Mouse (Mus musculus): ENCODE data around the gene Ccdc88c. TPM values are rescaled to one million over a fixed set of nuclear protein-coding genes. Genes with fewer than 3 reads are reported as not detected.

Gene Ccdc88c
- polyA plus RNA-seq, 1 experiment from 2014 or later = 11.0 TPM

DNA sequence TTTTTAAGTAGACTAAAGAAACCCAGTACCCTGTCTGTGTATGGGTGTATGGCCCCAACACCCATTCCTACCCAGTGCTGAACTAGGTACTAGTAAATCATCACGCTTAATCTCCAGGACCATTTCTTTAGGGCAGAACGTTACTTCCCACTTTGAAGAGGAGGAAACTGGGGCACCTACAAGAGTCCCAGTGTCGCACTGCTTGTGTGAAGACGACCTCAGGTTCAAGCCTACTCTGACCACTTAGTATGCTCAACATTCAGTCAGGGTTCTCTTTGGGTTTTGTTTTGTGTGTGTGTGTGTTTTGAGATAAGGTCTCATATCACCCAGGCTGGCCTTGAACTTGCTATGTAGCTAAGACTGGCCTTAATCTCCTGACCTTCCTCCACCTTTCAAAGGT is 2.8 kb downstream of the Ccdc88c start:
- H3K9ac ChIP-seq = no peak overlapping the region; the same call in 1 of the 2 replicates
- WGBS = 84% methylated on average over 4 of the region's 4 CpGs
- no peaks in the 10 kb centered on the region for H3K9me3 ChIP-seq
- H3K4me3 ChIP-seq = peak overlapping the region; percentile 77; the same call in 1 of the 2 replicates
- H3K36me3 ChIP-seq = peaks cover 12% of the 10 kb centered on the region
- H3K27ac ChIP-seq (replicated peaks) = no peak overlapping the region
- H3K4me1 ChIP-seq (replicated peaks) = peaks cover 61% of the 10 kb centered on the region
- ATAC-seq (ENCODE audit: low read depth) = no peak
- peaks cover 4% of the 10 kb centered on the region; the same call in 1 of the 2 replicates for H3K27me3 ChIP-seq
- H3K4me2 ChIP-seq = peak overlapping the region; percentile 76

DNA sequence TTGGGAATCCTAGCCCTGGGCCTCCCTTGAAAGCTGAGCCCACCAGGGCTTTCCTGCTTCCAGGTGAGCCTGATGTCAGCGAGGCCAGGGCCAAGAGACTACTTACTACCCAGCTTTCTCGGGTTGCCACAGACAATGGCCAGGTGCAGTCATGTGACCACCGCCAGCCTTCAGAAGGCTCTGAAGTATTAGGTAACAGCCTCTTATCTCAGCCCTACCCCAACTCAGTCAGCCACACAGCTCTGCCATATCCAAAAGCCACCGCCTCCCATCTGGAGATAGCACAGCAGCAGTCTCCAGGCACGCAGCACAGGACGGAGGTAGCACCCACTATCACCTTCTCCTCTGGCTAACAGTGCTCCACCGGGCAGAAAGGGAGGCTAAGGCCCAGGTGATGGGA is 3.5 kb downstream of the Ccdc88c start:
- Histone ChIP-seq H3K4me2 (peak overlapping the region; percentile 76), H3K36me3 (peaks cover 17% of the 10 kb centered on the region), H3K9ac (no peak overlapping the region), H3K27me3 (peaks cover 4% of the 10 kb centered on the region; the same call in 1 of the 2 replicates), H3K9me3 (no peaks in the 10 kb centered on the region), H3K4me3 (no peak overlapping the region), H3K27ac (replicated peaks) (0 out of 2 replicates have a peak overlapping the region, but pooled peaks have one; percentile 38), H3K4me1 (replicated peaks) (peaks cover 61% of the 10 kb centered on the region)
- WGBS = 79% methylated on average over 7 of the region's 7 CpGs
- ATAC-seq (ENCODE audit: low read depth) = no peak

DNA sequence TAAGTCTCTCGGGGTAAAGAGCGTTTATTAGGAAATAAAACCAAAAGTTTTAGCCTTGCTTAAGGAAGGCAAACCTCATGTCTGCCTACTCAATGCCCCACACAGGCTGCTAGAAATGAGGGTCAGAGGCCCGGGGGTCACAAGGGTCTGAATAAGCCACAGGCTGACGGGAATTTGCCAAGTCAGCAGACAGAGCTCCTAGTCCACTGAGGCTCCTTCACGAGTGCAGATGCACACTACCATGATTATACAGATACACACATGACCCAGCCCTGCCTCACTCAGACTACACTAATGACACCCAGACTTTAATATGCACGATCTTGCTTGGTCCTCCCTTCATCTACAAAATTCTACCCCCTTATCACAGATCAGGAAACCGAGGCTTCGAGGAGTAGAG is 4.0 kb downstream of the Ccdc88c start:
- WGBS = 59% methylated on average over 8 of the region's 8 CpGs
- H3K4me2 ChIP-seq = peak overlapping the region; percentile 76
- peaks cover 66% of the 10 kb centered on the region for H3K4me1 ChIP-seq (replicated peaks)
- H3K9me3 ChIP-seq = no peaks in the 10 kb centered on the region
- peaks cover 17% of the 10 kb centered on the region for H3K36me3 ChIP-seq
- H3K4me3 ChIP-seq = no peak overlapping the region
- H3K9ac ChIP-seq = no peak overlapping the region
- 0 out of 2 replicates have a peak overlapping the region, but pooled peaks have one; percentile 38 for H3K27ac ChIP-seq (replicated peaks)
- no peak for ATAC-seq (ENCODE audit: low read depth)
- peaks cover 4% of the 10 kb centered on the region; the same call in 1 of the 2 replicates for H3K27me3 ChIP-seq

DNA sequence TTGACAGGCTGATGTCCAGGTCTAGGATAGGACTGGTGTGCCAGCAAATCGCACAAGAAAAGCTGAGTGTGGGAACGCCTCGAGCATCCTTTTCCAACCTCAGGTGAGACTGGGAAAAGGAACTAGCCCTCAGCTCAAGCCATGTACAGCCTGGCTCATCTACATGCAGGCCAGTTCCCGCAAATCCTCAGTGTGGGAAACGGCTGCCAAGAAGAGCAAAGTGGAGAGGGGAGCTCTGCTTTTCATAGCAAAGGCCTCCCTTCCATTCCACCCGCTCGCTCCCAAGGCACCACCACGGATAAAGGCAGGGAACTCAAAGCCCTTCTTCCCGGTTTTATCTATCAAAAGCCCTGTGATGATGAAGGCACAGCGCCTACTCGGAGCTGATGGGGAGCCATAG is 5.7 kb downstream of the Ccdc88c start:
- 65% methylated on average over 11 of the region's 11 CpGs for WGBS
- no peak overlapping the region for H3K27ac ChIP-seq (replicated peaks)
- H3K27me3 ChIP-seq = peaks cover 4% of the 10 kb centered on the region; the same call in 1 of the 2 replicates
- H3K4me3 ChIP-seq = no peak overlapping the region
- H3K4me1 ChIP-seq (replicated peaks) = peaks cover 78% of the 10 kb centered on the region
- peak overlapping the region; percentile 42 for H3K9ac ChIP-seq
- no peaks in the 10 kb centered on the region for H3K9me3 ChIP-seq
- H3K4me2 ChIP-seq = peak overlapping the region; percentile 13; the same call in 1 of the 2 replicates
- peaks cover 17% of the 10 kb centered on the region for H3K36me3 ChIP-seq
- no peak for ATAC-seq (ENCODE audit: low read depth)

DNA sequence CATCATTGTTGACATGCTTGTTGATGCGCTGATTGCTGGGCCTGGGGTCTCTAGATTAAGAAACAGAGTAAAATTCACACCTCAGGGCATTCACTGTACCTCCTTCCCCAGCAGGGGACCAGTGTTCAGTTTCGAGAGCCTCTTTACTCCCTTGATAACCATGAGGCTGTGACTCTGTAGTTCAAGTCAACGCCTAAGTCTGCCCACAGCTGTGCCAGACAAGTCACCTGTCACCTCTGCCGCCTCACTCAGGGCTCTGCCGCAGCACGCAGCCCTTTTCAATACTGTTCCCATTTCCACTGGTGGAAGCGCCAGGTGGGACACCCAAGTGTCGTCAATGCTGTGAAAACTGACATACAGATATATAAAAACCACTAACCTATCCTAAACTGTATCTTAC is 6.5 kb downstream of the Ccdc88c start:
- Histone ChIP-seq H3K9ac (no peak overlapping the region), H3K4me3 (no peak overlapping the region), H3K27ac (replicated peaks) (no peak overlapping the region), H3K36me3 (peaks cover 17% of the 10 kb centered on the region), H3K4me2 (no peak overlapping the region), H3K27me3 (peaks cover 4% of the 10 kb centered on the region; the same call in 1 of the 2 replicates), H3K4me1 (replicated peaks) (peaks cover 78% of the 10 kb centered on the region), H3K9me3 (no peaks in the 10 kb centered on the region)
- no peak for ATAC-seq (ENCODE audit: low read depth)
- 92% methylated on average over 8 of the region's 8 CpGs for WGBS

DNA sequence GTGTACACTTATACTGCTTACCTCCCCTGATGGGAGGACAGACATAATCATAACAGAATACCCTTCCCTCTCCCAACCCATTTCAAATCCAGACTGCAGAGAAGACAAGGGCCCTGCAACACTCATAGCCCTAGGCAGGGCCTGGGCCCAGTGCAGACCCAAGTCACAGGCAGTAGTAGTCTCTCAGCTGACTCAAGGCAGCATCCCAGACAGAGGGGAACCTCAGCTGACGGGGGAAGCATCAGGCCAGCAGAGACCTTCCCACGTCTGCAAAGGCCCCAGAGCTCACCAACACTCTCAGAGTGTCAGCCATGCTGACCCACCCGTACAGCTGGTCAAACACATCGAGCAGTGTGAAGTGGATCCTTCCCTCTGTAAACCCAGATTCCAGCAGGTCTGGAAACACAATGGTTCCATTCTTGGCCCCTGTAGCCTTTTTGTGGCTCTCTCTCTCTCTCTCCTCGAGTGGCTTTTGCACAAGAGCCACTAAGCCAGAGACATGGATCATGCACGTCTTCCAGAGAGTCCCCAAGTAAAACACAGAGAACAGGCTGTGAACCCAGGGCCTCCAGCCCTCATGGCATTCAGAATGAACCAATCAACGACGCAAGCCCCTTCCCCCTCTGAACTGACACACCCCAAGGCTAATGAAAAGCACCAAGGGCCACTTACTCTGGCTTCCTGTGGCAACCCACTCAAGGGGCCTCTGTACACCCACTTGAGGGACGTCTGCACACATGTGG is 7.2 kb downstream of the Ccdc88c start:
- peaks cover 78% of the 10 kb centered on the region for H3K4me1 ChIP-seq (replicated peaks)
- no peak overlapping the region for H3K27ac ChIP-seq (replicated peaks)
- peaks cover 17% of the 10 kb centered on the region for H3K36me3 ChIP-seq
- no peak overlapping the region for H3K9ac ChIP-seq
- H3K4me3 ChIP-seq = no peak overlapping the region
- peaks cover 4% of the 10 kb centered on the region; the same call in 1 of the 2 replicates for H3K27me3 ChIP-seq
- no peak overlapping the region for H3K4me2 ChIP-seq
- WGBS = 72% methylated on average over 9 of the region's 9 CpGs
- ATAC-seq (ENCODE audit: low read depth) = no peak
- H3K9me3 ChIP-seq = no peaks in the 10 kb centered on the region

DNA sequence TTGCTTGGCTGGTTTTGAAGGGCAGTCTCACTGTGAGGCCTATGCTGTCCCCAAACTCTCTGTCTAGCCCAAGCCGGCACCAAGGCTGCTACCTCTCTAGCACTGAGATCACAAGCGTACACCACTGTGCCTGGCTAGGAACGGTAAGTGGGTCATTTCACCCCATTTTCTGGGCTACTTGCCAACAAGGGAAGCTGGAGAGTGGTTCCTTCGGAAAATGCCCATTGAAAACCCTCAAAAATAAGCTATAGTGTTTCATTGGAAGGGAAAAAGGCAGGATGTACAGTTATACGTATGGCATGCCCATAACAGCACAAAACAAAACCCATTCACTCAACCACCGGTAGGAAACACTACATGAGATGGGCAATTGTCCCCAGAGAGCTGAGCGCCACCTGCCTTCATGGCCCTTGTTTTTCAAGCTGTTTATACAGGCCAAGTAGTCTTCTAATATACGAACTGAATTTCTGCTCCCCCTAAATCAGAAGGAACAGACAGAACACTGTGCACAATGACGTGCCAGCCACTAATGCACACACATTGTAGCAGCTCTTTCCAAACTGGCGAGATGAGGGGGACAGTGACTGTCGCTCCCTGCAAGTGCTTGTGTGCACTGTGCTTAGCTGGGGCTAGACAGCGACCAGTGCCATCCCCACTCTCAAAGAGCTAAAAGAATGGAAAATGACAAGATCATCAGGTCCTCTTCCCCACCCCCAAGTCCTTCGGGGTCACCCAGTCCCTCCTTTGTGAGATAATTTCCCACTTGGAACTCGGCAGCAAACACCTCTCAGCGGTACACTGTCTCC is 8.4 kb downstream of the Ccdc88c start:
- 70% methylated on average over 15 of the region's 15 CpGs for WGBS
- peaks cover 4% of the 10 kb centered on the region; the same call in 1 of the 2 replicates for H3K27me3 ChIP-seq
- no peak overlapping the region for H3K9ac ChIP-seq
- no peaks in the 10 kb centered on the region for H3K9me3 ChIP-seq
- H3K27ac ChIP-seq (replicated peaks) = 0 out of 2 replicates have a peak overlapping the region, but pooled peaks have one; percentile 38
- peaks cover 17% of the 10 kb centered on the region for H3K36me3 ChIP-seq
- ATAC-seq (ENCODE audit: low read depth) = no peak
- H3K4me3 ChIP-seq = no peak overlapping the region
- H3K4me1 ChIP-seq (replicated peaks) = peaks cover 77% of the 10 kb centered on the region
- no peak overlapping the region for H3K4me2 ChIP-seq

DNA sequence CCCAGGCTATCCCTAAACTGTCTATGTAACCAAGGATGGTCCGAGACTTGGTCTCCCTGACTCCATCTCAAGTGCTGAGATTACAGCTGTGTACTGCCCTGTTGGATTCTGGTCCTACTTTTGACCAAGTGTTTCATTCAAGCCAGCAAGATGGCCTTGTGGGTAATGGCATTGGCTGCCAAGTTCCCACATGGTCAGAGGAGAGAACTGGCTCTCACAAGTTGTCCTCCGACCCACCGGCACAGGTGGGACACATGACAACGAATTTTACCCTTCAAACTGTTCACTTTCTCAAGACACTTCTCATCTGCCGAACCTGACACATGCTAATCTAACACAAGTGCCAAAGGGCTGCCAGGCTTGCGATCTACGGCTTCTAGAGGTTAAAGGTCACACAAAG is 9.4 kb downstream of the Ccdc88c start:
- no peak for ATAC-seq (ENCODE audit: low read depth)
- Histone ChIP-seq H3K4me2 (no peak overlapping the region), H3K27ac (replicated peaks) (0 out of 2 replicates have a peak overlapping the region, but pooled peaks have one; percentile 11)

DNA sequence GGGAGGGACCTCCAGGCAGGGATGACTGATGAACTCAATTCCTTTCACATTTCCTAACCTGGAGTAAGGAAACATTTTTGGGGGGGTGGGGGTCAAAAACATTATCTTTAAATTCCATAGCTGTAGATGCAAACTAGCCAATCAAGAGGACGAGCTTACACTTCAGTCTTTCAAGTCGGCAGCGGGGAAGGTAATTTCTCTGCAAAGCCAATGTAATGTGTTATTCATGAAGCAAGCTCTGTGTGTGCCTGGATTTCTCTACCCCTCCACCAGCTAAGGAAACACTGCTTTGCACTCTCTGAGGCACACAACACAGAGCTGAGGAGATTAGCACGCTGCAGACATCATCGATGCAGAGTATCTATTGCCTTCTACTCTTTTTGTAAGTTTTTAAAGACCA is 9.8 kb downstream of the Ccdc88c start:
- H3K4me2 ChIP-seq = 0 out of 2 replicates have a peak overlapping the region, but pooled peaks have one; percentile 40
- H3K36me3 ChIP-seq = peaks cover 17% of the 10 kb centered on the region
- H3K27ac ChIP-seq (replicated peaks) = 0 out of 2 replicates have a peak overlapping the region, but pooled peaks have one; percentile 11
- 0 out of 2 replicates have a peak overlapping the region, but pooled peaks have one; percentile 43 for H3K9ac ChIP-seq
- no peak for ATAC-seq (ENCODE audit: low read depth)
- no peaks in the 10 kb centered on the region for H3K9me3 ChIP-seq
- H3K27me3 ChIP-seq = no peaks in the 10 kb centered on the region; the same call in 1 of the 2 replicates
- 38% methylated on average over 5 of the region's 5 CpGs for WGBS
- H3K4me1 ChIP-seq (replicated peaks) = peaks cover 77% of the 10 kb centered on the region
- no peak overlapping the region for H3K4me3 ChIP-seq

More for the DNA sequence above, 9.4 kb downstream of the Ccdc88c start:
- Histone ChIP-seq H3K4me3 (no peak overlapping the region), H3K9me3 (no peaks in the 10 kb centered on the region), H3K36me3 (peaks cover 17% of the 10 kb centered on the region), H3K9ac (no peak overlapping the region), H3K4me1 (replicated peaks) (peaks cover 77% of the 10 kb centered on the region), H3K27me3 (no peaks in the 10 kb centered on the region; the same call in 1 of the 2 replicates)
- 88% methylated on average over 7 of the region's 7 CpGs for WGBS

DNA sequence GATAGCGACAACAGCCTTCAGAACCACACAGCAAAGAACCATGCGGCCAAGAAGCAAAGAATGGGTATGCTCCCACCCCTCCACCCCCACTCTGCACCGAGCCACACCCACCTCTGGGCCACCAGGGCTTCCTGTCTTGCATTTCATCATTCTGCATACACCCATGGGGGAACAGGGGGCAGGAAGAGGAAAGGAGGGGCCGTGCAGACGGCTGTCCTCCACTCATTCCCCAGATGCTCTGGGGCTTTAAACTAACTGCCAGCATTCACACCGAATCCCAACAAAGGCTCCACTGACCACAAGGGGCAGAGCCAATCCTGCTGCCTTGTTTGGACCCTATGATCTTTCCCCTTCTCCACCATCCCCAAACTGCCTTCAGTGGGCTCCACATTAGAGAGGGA is 10.9 kb downstream of the Ccdc88c start:
- WGBS = 12% methylated on average over 6 of the region's 6 CpGs
- H3K9me3 ChIP-seq = no peaks in the 10 kb centered on the region
- peaks cover 17% of the 10 kb centered on the region for H3K36me3 ChIP-seq
- peak overlapping the region; percentile 77 for H3K27ac ChIP-seq (replicated peaks)
- H3K4me3 ChIP-seq = no peak overlapping the region
- no peaks in the 10 kb centered on the region for H3K27me3 ChIP-seq
- H3K4me2 ChIP-seq = peak overlapping the region; percentile 40
- ATAC-seq (ENCODE audit: low read depth) = no peak
- peak overlapping the region; percentile 43; the same call in 1 of the 2 replicates for H3K9ac ChIP-seq
- peaks cover 75% of the 10 kb centered on the region for H3K4me1 ChIP-seq (replicated peaks)

DNA sequence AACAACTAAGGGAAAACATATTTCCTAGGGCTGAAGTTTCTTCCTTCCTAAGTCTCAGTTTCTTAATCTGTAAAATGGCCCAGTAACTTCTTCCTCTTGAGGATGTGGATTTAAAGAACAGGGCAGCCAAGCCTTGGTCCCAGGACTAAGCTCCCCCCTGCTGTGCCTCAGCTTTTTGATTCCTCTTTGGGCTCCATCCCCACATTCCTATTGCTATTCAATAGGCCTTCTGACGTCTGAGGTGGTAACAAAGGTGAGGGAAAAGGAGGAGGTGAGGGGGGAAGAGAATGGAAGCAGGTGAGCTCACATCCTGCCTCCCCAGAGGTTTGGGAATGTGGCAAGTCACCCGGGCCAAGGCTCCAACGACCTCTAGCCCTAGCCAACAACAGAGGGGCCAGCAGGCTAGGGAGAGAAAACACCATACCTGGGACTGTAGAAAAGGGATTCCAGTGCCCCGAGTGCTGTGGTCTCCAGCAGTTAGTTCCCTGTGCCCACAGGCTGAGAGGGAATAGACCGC is 12.4 kb downstream of the Ccdc88c start:
- H3K4me3 ChIP-seq = no peak overlapping the region
- no peak overlapping the region for H3K9ac ChIP-seq
- WGBS = 46% methylated on average over 5 of the region's 5 CpGs
- H3K27ac ChIP-seq (replicated peaks) = no peak overlapping the region
- H3K9me3 ChIP-seq = no peaks in the 10 kb centered on the region
- peaks cover 79% of the 10 kb centered on the region for H3K4me1 ChIP-seq (replicated peaks)
- H3K36me3 ChIP-seq = peaks cover 10% of the 10 kb centered on the region
- H3K27me3 ChIP-seq = no peaks in the 10 kb centered on the region
- H3K4me2 ChIP-seq = no peak overlapping the region
- ATAC-seq (ENCODE audit: low read depth) = no peak
